Mouse (Mus musculus) limb, embryonic 10.5 days (tissue): ENCODE results near the gene Dnajc30. TPM values are rescaled to one million over a fixed set of nuclear protein-coding genes. Genes with fewer than 3 reads are reported as not detected.

Experiments used
- DNase-seq: peaks from one replicate; pipeline ENCODE4 v3.0.0-alpha.2; 2017; ENCODE audit warnings: low spot score
- H3K27ac ChIP-seq: fragments of 300-500 bp; sonication (generic); 2 replicates; pipeline ENCODE4 v1.5.1; 2016; ENCODE audit warnings: mild to moderate bottlenecking
- H3K27me3 ChIP-seq: fragments of 300-500 bp; sonication (generic); 2 replicates; pipeline ENCODE4 v1.6.1; 2016; ENCODE audit warnings: low read depth, mild to moderate bottlenecking; ENCODE audit not compliant: poor library complexity, severe bottlenecking
- H3K36me3 ChIP-seq: fragments of 300-500 bp; sonication (generic); 2 replicates; pipeline ENCODE4 v1.6.1; 2016; ENCODE audit warnings: mild to moderate bottlenecking, moderate library complexity
- H3K4me1 ChIP-seq: fragments of 300-500 bp; sonication (generic); 2 replicates; pipeline ENCODE4 v1.6.1; 2016
- H3K4me3 ChIP-seq: fragments of 300-500 bp; sonication (generic); 2 replicates; pipeline ENCODE4 v1.5.1; 2016; ENCODE audit warnings: mild to moderate bottlenecking, moderate library complexity
- H3K9me3 ChIP-seq: fragments of 300-500 bp; sonication (generic); replicated peaks from 2 replicates; pipeline ENCODE4 v1.6.1; 2016; ENCODE audit warnings: mild to moderate bottlenecking
- WGBS: fragments of 180-500 bp; shearing (Covaris S2); methylation state at CpG from one replicate; pipeline ENCODE4 v1.1.7; 2016; 5-methylcytosine and 5-hydroxymethylcytosine counted together
- polyA plus RNA-seq: library from polyadenylated mRNA; unstranded; fragments of >200 nt; fragmentation: Nextera tagmentation; extraction: Ambion mirVana; gene quantifications from 2 replicates; pipeline ENCODE4 v1.2.1, GENCODE M21; 2016

The Dnajc30 gene
- 27.7 and 30.8 TPM in 2 replicates for polyA plus RNA-seq

DNA sequence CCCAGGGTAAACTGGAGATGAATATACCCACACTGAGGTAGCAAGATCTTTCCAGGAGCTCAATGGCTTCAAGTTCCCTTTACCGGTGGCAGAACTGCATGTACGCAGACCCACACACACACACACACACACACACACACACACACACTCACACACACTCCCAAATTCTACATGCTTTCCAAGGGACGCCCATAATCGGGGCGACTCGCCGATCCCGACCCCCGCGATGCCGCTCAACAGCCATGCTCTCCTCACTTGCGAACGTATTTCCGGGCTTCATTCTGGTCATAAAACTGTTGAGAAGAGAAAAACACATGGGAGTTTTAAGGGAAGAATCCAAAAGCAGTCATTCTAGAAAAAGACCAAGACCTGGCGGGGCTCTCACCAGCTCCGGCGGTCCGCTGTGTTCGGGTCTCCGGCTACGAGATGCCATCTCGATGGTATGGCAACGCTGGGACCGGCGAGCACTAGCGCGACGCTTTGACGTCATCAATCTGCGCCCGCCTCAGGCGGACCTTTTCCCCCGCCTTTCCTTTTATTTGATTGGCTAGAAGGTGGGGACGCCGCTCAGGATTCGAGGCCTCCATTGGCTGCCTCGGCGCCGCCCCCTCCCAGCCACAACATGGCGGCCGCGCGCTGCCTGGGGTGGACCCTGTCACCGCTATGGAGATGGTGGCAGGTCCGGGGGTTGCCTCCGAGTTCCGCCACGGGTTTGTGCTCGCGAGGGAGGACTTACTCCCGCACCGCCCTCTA lies at the start of gene Dnajc30:
Gene Dnajc30, plus strand, starts transcription at position 574 of the 753 bp plus-strand sequence.
- H3K27me3 ChIP-seq: no peaks in the 10 kb centered on the region
- H3K4me3 ChIP-seq: peak within 1 kb of the TSS; percentile 90
- peaks cover 25% of the 10 kb centered on the region for H3K4me1 ChIP-seq
- under 1% methylated on average over 52 of the region's 52 CpGs for WGBS
- no peaks in the 10 kb centered on the region for H3K9me3 ChIP-seq
- H3K27ac ChIP-seq: peak within 1 kb of the TSS; percentile 78
- DNase-seq: peak; percentile 99
- peaks cover 65% of the 10 kb centered on the region for H3K36me3 ChIP-seq

DNA sequence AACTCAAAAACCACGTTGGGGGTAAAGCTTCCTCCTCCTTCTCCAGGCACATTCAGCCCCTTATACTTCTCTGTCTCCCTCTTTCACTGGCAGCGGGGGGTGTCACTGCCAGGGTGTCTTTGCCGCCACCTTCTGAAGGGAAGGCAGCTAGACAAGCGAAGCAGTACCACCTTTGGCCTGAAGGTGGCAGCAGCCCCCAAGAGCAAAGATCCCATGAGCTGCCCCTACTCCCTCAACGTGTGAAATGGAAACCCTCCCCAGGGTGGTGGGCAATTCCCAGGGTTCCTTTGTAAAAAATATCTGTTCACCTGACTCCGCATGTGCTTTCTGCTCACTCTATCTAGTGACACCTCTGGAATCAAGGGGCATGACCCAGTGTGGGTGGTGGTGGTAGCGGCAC lies 48.5 kb upstream of the Dnajc30 start:
- peak; percentile 86 for DNase-seq
- no peaks in the 10 kb centered on the region for H3K9me3 ChIP-seq

DNA sequence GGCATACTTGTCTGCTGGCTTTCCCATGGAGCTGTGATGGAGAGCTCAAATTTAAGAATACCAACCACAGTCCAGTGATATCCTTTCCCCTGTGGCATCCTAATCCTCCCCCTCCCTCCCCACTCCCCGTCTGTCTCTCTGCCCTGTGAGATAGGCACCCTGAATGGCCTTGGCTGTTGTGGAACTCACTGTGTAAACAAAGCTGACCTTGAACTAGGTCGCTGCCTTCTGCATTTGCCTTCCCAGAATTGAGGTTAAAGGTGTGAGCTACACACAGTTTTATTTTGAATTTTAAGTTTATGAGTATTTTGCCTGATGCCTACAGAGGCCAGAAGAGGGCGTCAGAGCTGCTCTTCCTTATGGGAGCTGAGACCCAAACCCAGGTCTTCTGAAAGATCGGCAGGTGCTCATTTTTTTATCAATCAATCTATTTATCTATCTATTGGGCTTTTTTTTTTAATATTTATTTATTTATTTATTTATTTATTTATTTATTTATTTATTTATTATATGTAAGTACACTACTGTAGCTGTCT lies 47.7 kb upstream of the Dnajc30 start:
- WGBS: 61% methylated on average over 4 of the region's 4 CpGs
- Histone ChIP-seq H3K9me3 (no peaks in the 10 kb centered on the region), H3K27ac (no peak overlapping the region), H3K36me3 (no peaks in the 10 kb centered on the region), H3K4me1 (peaks cover 24% of the 10 kb centered on the region), H3K4me3 (no peak overlapping the region), H3K27me3 (peaks cover 12% of the 10 kb centered on the region; the same call in 1 of the 2 replicates)
- DNase-seq: no peak

More for the DNA sequence above, 48.5 kb upstream of the Dnajc30 start:
- no peaks in the 10 kb centered on the region for H3K36me3 ChIP-seq
- H3K27me3 ChIP-seq: peaks cover 12% of the 10 kb centered on the region; the same call in 1 of the 2 replicates
- 16% methylated on average over 7 of the region's 7 CpGs for WGBS
- H3K4me3 ChIP-seq: no peak overlapping the region
- peaks cover 32% of the 10 kb centered on the region for H3K4me1 ChIP-seq
- H3K27ac ChIP-seq: no peak overlapping the region

DNA sequence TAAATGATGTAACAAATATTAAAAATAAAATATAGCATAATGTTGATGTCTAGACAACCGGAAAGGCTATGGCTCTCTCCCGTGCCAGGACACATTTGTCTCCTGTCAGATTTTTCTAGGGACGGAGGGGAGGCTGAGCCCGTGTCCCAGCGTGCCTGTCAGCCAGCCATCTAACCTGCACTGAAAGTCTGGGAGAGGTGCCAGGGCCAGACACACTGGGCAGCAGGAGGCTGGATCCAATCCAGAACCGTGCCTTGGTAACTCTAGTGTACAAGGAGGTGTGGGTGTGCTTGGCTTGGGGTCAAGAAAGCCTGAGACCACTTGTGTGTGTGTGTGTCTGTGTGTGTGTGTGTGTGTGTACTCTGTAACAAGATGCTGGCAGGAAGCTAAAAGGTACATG lies 42.2 kb upstream of the Dnajc30 start:
- 82% methylated on average over 6 of the region's 6 CpGs for WGBS
- Histone ChIP-seq H3K4me3 (no peak overlapping the region), H3K27me3 (no peaks in the 10 kb centered on the region), H3K9me3 (no peaks in the 10 kb centered on the region), H3K36me3 (0 out of 2 replicates have a peak, but pooled peaks cover 1% of the 10 kb centered on the region), H3K4me1 (peaks cover 34% of the 10 kb centered on the region), H3K27ac (no peak overlapping the region)
- no peak for DNase-seq

DNA sequence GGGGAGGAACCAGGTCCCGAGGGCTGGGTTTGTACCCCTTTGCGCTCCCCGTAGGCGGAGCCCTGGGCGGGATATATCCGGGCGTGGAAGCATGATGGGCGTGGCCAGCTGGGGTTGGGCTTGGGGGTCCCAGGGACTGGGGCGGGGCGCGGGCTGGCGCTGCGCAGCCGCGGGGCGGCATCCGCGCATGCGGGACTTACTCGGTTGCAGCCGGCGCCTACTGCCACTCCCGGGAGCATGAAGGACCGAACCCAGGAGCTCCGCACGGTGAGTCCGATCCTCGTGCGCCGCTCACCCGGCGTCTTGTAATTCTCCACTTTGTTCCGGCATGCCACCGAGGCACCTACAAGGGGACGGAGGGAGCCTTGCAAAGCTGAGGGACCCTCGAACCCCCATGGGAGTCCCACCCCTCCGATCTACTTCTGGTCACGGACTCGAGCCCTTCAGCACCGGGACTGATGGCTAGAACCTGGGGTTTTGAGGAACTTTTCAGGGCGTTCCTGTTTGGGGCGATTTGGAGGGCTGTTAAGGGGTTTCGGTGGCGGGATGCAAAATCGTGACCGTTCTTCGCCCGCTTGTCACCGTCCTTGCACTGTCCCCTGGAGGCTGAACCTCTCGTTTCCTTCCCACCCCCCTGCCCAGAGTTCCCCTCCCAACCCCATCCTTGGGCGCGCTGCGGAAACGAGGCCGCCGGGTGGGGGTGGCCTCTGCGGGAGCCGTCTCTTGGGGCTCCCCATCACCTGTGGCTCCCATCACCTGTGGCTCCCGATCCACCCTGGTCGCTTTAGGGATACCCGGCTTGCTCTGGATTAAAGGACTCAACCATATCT lies 40.4 kb upstream of the Dnajc30 start, which contains the start of gene Stx1a:
Gene Stx1a, plus strand, starts transcription at position 139 of the 830 bp plus-strand sequence.
- H3K27ac ChIP-seq: peak within 1 kb of the TSS; percentile 87
- no peaks in the 10 kb centered on the region for H3K27me3 ChIP-seq

DNA sequence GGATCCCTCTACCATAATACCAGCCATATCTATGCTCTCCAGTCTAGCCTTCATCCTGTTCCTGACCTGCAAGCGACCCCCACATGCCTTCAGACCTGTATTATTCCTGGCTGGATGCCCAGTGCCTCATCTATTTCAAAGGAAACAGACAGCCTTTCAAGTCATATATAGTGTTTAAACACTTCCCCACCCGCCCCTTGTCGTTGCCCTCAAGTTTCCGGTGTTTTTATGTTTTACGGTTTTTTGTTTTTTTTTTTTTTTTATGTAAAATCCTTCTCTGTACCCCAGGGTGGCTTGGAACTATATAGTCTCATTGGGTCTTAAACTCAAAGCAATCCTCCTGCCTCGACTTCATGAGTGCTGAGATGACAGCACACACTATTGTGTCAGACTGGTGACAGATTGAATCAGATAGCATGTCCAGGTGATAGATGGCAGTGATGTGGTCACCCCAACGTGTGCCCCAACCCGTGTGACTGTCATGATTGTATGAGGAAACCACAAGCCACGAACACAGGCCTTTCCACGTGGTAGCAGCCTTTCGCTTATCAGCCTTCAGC lies 39.3 kb upstream of the Dnajc30 start:
- 59% methylated on average over 11 of the region's 11 CpGs for WGBS
- H3K27me3 ChIP-seq: no peaks in the 10 kb centered on the region
- 0 out of 2 replicates have a peak, but pooled peaks cover 4% of the 10 kb centered on the region for H3K36me3 ChIP-seq
- H3K4me3 ChIP-seq: peak overlapping the region; percentile 91
- no peaks in the 10 kb centered on the region for H3K9me3 ChIP-seq
- peaks cover 48% of the 10 kb centered on the region for H3K4me1 ChIP-seq
- no peak for DNase-seq
- H3K27ac ChIP-seq: no peak overlapping the region

More for the DNA sequence above, 40.4 kb upstream of the Dnajc30 start, which contains the start of gene Stx1a:
- 0 out of 2 replicates have a peak, but pooled peaks cover 4% of the 10 kb centered on the region for H3K36me3 ChIP-seq
- peak; percentile 93 for DNase-seq
- WGBS: under 1% methylated on average over 61 of the region's 61 CpGs
- peaks cover 37% of the 10 kb centered on the region for H3K4me1 ChIP-seq
- H3K9me3 ChIP-seq: no peaks in the 10 kb centered on the region
- peak within 1 kb of the TSS; percentile 91 for H3K4me3 ChIP-seq

DNA sequence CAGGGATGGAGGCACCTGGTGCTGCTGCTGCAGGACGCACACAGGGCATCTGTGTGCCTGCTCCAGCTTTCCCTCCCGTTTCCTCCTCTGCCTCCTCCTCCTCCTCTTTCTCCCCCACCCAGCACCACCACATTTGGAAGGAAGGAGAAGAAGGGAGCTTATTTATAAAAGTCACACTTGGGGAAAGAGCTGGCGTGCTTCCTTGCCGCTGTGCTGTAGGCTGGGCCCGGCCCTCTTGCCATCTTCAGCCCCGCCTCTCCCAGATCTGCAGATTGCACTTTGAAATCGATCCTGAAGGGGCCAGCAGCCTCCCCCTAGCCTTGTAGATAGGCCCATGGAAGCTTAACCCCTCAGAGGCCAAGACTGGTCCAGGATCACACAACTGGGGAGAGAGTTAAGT lies 38.1 kb upstream of the Dnajc30 start:
- Histone ChIP-seq H3K4me1 (peaks cover 48% of the 10 kb centered on the region), H3K27me3 (no peaks in the 10 kb centered on the region), H3K9me3 (no peaks in the 10 kb centered on the region), H3K4me3 (0 out of 2 replicates have a peak overlapping the region, but pooled peaks have one; percentile 20), H3K36me3 (0 out of 2 replicates have a peak, but pooled peaks cover 4% of the 10 kb centered on the region), H3K27ac (no peak overlapping the region)
- DNase-seq: no peak
- 12% methylated on average over 7 of the region's 7 CpGs for WGBS

DNA sequence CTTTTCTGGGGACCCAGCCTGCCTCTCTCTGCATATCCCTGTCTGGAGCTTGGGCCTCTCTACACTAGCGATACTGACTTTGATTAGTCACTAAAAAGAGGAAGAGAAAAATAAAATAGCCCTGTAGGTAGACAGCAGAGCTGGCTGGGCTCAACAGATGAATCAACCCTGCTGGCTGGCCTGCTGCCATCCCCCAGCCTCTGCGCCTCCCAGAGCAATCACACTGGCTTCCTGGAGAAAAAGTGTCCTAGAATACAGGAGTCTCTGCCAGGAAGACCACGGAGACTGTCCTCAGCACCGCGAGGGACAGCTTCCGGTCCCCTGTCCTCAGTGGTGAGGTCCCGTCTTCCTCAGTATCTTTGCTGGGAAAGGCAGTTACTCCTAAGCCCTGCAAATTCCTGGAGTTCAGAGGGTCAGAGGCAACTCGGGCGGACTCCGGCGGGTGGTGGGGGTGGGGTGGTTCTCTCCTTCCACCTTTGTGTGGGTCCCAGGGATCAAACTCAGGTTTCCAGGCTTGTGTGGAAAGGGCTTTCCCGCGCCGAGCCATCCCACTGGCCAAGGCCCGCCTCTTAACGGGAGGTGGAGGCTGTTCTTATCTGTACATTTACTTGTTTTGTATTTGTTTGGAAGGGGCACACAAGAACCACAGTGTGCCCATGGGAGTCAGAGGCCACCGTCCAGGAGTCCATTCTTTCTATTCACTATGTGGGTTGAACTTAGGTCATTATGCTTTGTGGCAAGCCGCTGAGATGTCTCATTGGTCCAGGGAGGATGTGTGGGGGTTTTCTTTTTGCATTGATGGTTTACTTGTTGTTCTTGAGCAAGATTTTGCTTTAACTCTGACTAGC lies 34.8 kb upstream of the Dnajc30 start:
- H3K4me3 ChIP-seq: peak overlapping the region; percentile 14; the same call in 1 of the 2 replicates
- H3K4me1 ChIP-seq: peaks cover 33% of the 10 kb centered on the region
- peak overlapping the region; percentile 1; the same call in 1 of the 2 replicates for H3K27ac ChIP-seq
- no peaks in the 10 kb centered on the region for H3K27me3 ChIP-seq
- DNase-seq: no peak
- WGBS: 57% methylated on average over 18 of the region's 18 CpGs
- H3K36me3 ChIP-seq: 0 out of 2 replicates have a peak, but pooled peaks cover 10% of the 10 kb centered on the region
- H3K9me3 ChIP-seq: no peaks in the 10 kb centered on the region

DNA sequence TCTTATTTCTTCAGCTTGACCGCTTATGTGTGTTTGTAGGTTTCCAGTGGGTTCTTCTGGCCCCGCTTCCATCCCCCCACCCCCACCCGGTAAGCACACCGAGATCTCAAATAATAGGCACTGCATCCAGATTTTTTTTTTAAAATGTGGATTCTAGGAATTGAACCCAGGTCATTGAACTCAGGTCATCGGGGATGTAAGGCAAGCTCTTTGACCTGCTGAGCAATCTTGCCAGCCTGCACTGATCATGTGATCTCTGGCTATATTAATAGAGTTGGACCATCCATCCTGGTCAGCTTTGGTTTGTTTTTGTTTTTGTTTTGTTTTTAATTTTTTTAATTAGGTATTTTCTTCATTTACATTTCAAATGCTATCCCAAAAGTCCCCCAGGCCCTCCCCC lies 31.4 kb upstream of the Dnajc30 start:
- no peak for DNase-seq
- Histone ChIP-seq H3K4me3 (no peak overlapping the region), H3K4me1 (peaks cover 19% of the 10 kb centered on the region), H3K27ac (no peak overlapping the region), H3K9me3 (no peaks in the 10 kb centered on the region; the same call in 1 of the 2 replicates), H3K27me3 (no peaks in the 10 kb centered on the region), H3K36me3 (peaks cover 12% of the 10 kb centered on the region)
- WGBS: 91% methylated on average over 5 of the region's 5 CpGs

DNA sequence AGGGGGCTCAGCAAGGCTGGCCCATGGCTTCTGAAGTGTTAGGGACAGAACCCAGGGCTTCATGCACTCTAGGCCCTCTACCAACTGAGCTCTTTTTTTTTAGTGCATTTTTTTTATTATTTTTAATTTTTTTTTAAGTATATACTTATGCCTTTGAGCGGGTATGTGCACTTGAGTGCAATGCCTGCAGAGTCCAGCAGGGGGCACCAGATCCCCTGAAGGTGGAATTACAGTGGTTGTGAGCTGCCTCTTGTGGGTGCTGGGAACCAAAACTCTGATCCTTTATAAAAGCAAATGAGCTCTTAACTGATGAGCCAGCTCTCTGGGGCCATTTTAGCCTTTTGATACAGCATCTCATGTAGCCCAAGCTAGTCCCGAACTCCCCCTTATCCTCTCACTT lies 29.4 kb upstream of the Dnajc30 start:
- H3K27me3 ChIP-seq: no peaks in the 10 kb centered on the region
- H3K9me3 ChIP-seq: no peaks in the 10 kb centered on the region; the same call in 1 of the 2 replicates
- H3K36me3 ChIP-seq: peaks cover 29% of the 10 kb centered on the region
- no peak for DNase-seq
- H3K4me1 ChIP-seq: peaks cover 6% of the 10 kb centered on the region; the same call in 1 of the 2 replicates
- WGBS: 97% methylated on average over 2 of the region's 2 CpGs
- no peak overlapping the region for H3K27ac ChIP-seq
- no peak overlapping the region for H3K4me3 ChIP-seq

DNA sequence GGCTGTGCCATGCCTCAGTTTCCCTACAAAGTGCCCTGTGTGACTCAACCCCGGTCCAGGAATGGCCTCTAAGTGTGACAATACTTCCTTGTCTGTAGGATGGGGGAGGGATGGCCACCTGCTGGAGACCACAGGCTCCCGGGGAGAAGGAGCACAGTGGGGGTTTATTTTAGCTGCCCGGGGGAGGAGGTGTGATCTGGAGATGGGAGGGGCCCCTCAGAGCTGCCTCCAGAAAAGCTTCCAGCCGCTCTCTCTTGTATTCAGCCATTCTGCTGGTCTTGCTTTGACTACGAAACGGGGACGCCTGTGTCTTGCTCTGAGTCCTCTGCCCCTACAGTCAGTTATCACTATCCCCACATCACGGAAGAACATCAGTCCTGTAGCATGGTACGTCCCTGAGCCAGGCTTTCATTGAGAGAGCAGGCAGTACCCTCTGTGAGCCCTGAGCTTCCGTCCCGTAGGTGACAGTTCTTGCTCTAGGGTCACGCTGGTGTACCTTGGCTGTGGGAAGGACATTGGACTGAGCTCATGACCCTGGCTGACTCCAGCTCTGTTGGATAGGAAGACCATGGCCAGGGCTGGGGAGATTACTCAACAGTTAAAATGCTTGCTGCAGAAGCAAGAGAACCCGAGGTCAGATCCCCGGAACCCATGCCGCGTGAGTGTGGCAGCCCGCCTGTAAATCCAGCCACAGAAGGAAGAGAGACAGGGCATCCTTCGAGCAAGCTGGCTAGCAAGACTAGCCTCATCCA lies 28.2 kb upstream of the Dnajc30 start:
- Histone ChIP-seq H3K27me3 (peaks cover 3% of the 10 kb centered on the region; the same call in 1 of the 2 replicates), H3K9me3 (no peaks in the 10 kb centered on the region; the same call in 1 of the 2 replicates), H3K4me3 (no peak overlapping the region), H3K4me1 (peaks cover 10% of the 10 kb centered on the region), H3K27ac (no peak overlapping the region), H3K36me3 (peaks cover 36% of the 10 kb centered on the region)
- no peak for DNase-seq
- 57% methylated on average over 18 of the region's 18 CpGs for WGBS
